Mouse (Mus musculus) MEL (cell line): Measurements from ENCODE around the gene Scaper.

Experiments used
- CTCF ChIP-seq, 3 experiments: IDR thresholded peaks in 2 of 3; conservative IDR thresholded peaks in 1 of 3; 2 replicates each; pipeline ENCODE4 v1.5.1; 2011 to 2012; ENCODE audit warnings: low read length in 3 of 3, low read depth in 2 of 3, mild to moderate bottlenecking in 2 of 3, improper control_type of control experiment in 1 of 3, inconsistent platforms in 1 of 3, mixed read lengths in 1 of 3, moderate library complexity in 1 of 3; ENCODE audit not compliant: control insufficient read depth in 1 of 3, insufficient read depth in 1 of 3, poor library complexity in 1 of 3, severe bottlenecking in 1 of 3
- EP300 ChIP-seq, 2 experiments: IDR thresholded peaks; 2 replicates each; pipeline ENCODE4 v1.6.1; 2011; ENCODE audit warnings: improper control_type of control experiment in 2 of 2, low read length in 2 of 2, low read depth in 1 of 2, mild to moderate bottlenecking in 1 of 2
- GABPA ChIP-seq: IDR thresholded peaks from 2 replicates; pipeline ENCODE4 v1.6.1; 2012; ENCODE audit warnings: low read depth, mild to moderate bottlenecking, inconsistent platforms, low read length, improper control_type of control experiment, moderate library complexity
- MEF2A ChIP-seq: IDR thresholded peaks from 2 replicates; pipeline ENCODE4 v1.6.1; 2014; ENCODE audit warnings: low read depth, mild to moderate bottlenecking, inconsistent platforms, low read length, improper control_type of control experiment; ENCODE audit not compliant: poor library complexity, insufficient replicate concordance, severe bottlenecking; ENCODE audit errors: extremely low read depth
- POLR2A ChIP-seq, 2 experiments: IDR thresholded peaks; 2 replicates each; pipeline ENCODE4 v1.6.1; 2011 to 2012; ENCODE audit warnings: low read length in 2 of 2, mild to moderate bottlenecking in 2 of 2, control low read depth in 1 of 2, improper control_type of control experiment in 1 of 2, low read depth in 1 of 2, moderate library complexity in 1 of 2; ENCODE audit not compliant: control insufficient read depth in 1 of 2, insufficient read depth in 1 of 2, poor library complexity in 1 of 2
- RCOR1 ChIP-seq: IDR thresholded peaks from 2 replicates; pipeline ENCODE4 v1.6.1; 2012; ENCODE audit warnings: low read depth, mild to moderate bottlenecking, inconsistent platforms, low read length, improper control_type of control experiment

DNA sequence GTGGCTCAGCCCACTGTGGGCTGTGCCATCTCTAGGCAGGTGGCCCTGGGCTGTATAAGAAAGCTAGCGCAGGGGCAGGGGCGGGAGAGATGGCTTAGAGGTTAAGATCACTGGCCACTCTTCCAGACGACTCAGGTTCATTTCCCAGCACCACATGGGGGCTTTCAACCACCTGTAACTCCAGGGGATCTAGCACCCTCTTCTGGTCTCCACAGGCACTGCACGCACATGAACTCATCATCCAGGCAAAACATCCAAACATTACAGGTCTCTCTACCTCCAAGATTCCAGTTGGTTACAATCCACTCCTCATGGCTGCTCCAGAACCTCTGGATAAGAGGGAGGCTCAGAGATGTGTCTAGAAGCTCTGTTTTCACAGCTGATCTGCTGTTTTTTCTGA lies 412.2 kb downstream of the Scaper start:
- TF ChIP-seq CTCF (IDR thresholded peaks at IDR 0.05 in 2 of 3, conservative IDR thresholded peaks at IDR 0.05 in 1 of 3; ENCODE audit: control insufficient read depth in 1 of 3, insufficient read depth in 1 of 3, low read depth in 2 of 3, low read length in 3 of 3, poor library complexity in 1 of 3, severe bottlenecking in 1 of 3): peak; percentile 74 to 94 (median 84)
- no peak for TF ChIP-seq EP300 (IDR thresholded peaks at IDR 0.05; ENCODE audit: low read depth in 1 of 2, low read length in 2 of 2)
- no peak for TF ChIP-seq MEF2A
- no peak for TF ChIP-seq RCOR1
- TF ChIP-seq POLR2A (IDR thresholded peaks at IDR 0.05; ENCODE audit: control insufficient read depth in 1 of 2, insufficient read depth in 1 of 2, low read depth in 1 of 2, low read length in 2 of 2, poor library complexity in 1 of 2): no peak
- no peak for TF ChIP-seq GABPA
